In the genomic region with DNA sequence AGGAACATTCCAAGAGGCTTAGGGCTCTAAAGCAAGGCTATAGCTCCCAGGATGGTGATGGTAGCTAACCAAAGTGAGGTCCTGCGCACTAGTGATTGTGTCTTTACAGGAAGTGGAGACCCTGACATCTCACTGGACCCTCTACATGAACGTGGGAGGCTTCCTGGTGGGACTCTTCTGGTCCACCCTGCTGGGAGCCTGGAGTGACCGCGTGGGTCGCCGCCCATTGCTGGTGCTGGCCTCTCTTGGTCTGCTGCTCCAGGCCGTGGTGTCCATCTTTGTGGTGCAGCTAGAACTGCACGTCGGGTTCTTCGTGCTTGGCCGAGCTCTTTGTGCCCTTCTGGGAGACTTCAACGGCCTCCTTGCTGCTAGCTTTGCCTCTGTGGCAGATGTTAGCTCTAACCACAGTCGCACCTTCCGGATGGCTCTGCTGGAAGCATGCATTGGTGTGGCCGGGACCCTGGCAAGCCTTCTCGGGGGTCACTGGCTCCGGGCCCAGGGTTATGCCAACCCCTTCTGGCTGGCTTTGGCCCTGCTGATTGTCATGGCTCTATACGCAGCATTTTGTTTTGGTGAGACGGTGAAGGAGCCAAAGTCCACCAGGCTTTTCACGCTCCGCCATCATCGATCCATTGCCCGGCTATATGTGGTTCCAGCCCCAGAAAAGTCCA, we compare ENCODE assay signal across 8 mouse cellular contexts. TPM values are rescaled to one million over a fixed set of nuclear protein-coding genes. Genes with fewer than 3 reads are reported as not detected.
DNase-seq lines count a peak whose midpoint lies in the region; ATAC-seq lines count a peak whose summit lies in the region.

No protein-coding gene starts in this region.

- intact Hi-C loops in heart, postnatal 25 days (cut with DNase I), result no loop called here

- ATAC-seq in heart, embryonic 15.5 days (replicated peaks; ENCODE audit: insufficient number of reproducible peaks, insufficient read depth, low FRiP score, low read depth), result 0 out of 2 replicates have a peak, but pooled peaks have one; percentile 11
- peak; percentile 34; the same call in 1 of the 2 replicates for ATAC-seq in hindbrain, embryonic 16.5 days
- ATAC-seq in midbrain, embryonic 13.5 days, result peak; percentile 43

- peak overlapping the region; percentile 88 for H3K27ac ChIP-seq in heart, embryonic 15.5 days
- peak overlapping the region; percentile 94 for H3K27ac ChIP-seq in embryonic facial prominence, embryonic 10.5 days (replicated peaks)
- H3K27ac ChIP-seq in hindbrain, embryonic 16.5 days (ENCODE audit: low read depth, low read length), result peak overlapping the region; percentile 89
- no peak overlapping the region; the same call in none of the 2 replicates for H3K27ac ChIP-seq in midbrain, embryonic 13.5 days

- no peaks in the 10 kb centered on the region for H3K36me3 ChIP-seq in heart, embryonic 15.5 days
- peaks cover 6% of the 10 kb centered on the region for H3K36me3 ChIP-seq in embryonic facial prominence, embryonic 10.5 days (replicated peaks)
- H3K36me3 ChIP-seq in hindbrain, embryonic 16.5 days (ENCODE audit: control insufficient read depth, insufficient read depth, low read length), result no peaks in the 10 kb centered on the region
- H3K36me3 ChIP-seq in midbrain, embryonic 13.5 days, result peaks cover 10% of the 10 kb centered on the region

- no peaks in the 10 kb centered on the region for H3K9me3 ChIP-seq in heart, embryonic 15.5 days (replicated peaks)
- H3K9me3 ChIP-seq in embryonic facial prominence, embryonic 10.5 days, result peaks cover 5% of the 10 kb centered on the region; the same call in 1 of the 2 replicates
- no peaks in the 10 kb centered on the region for H3K9me3 ChIP-seq in hindbrain, embryonic 16.5 days (ENCODE audit: control insufficient read depth, low read length)
- no peaks in the 10 kb centered on the region for H3K9me3 ChIP-seq in midbrain, embryonic 13.5 days

- no peaks in the 10 kb centered on the region for H3K27me3 ChIP-seq in heart, embryonic 15.5 days
- H3K27me3 ChIP-seq in embryonic facial prominence, embryonic 10.5 days (replicated peaks; ENCODE audit: low read depth, poor library complexity, severe bottlenecking), result no peaks in the 10 kb centered on the region
- no peaks in the 10 kb centered on the region for H3K27me3 ChIP-seq in hindbrain, embryonic 16.5 days (replicated peaks; ENCODE audit: control insufficient read depth, insufficient read depth, low read length)
- H3K27me3 ChIP-seq in midbrain, embryonic 13.5 days, result no peaks in the 10 kb centered on the region

- H3K4me2 ChIP-seq in heart, embryonic 15.5 days, result peak overlapping the region; percentile 89
- peak overlapping the region; percentile 86 for H3K4me2 ChIP-seq in hindbrain, embryonic 16.5 days (ENCODE audit: low read length)
- peak overlapping the region; percentile 87 for H3K4me2 ChIP-seq in midbrain, embryonic 13.5 days (replicated peaks)

- peak overlapping the region; percentile 70 for H3K9ac ChIP-seq in heart, embryonic 15.5 days
- H3K9ac ChIP-seq in hindbrain, embryonic 16.5 days (ENCODE audit: low read depth, low read length), result peak overlapping the region; percentile 87
- peak overlapping the region; percentile 84 for H3K9ac ChIP-seq in midbrain, embryonic 13.5 days (replicated peaks)

- WGBS in heart, embryonic 15.5 days, result 70% methylated on average over 23 of the region's 23 CpGs
- 65% methylated on average over 23 of the region's 23 CpGs for WGBS in embryonic facial prominence, embryonic 10.5 days
- WGBS in hindbrain, embryonic 16.5 days, result 49% methylated on average over 23 of the region's 23 CpGs
- 53% methylated on average over 23 of the region's 23 CpGs for WGBS in midbrain, embryonic 13.5 days

- no peak for DNase-seq in heart, postnatal 25 days (ENCODE audit: low spot score)
- no peak for DNase-seq in embryonic facial prominence, embryonic 10.5 days (ENCODE audit: low spot score)
- no peak for DNase-seq in layer of hippocampus, adult 9-10 months (ENCODE audit: low spot score)
- no peak for DNase-seq in retina, embryonic 14.5 days (ENCODE audit: low spot score)
- no peak for DNase-seq in embryo, embryonic 10.5 days (ENCODE audit: low spot score)

- peak overlapping the region; percentile 67 for H3K4me3 ChIP-seq in heart, embryonic 15.5 days
- H3K4me3 ChIP-seq in embryonic facial prominence, embryonic 10.5 days, result peak overlapping the region; percentile 74
- peak overlapping the region; percentile 74 for H3K4me3 ChIP-seq in hindbrain, embryonic 16.5 days (ENCODE audit: low read length)
- H3K4me3 ChIP-seq in midbrain, embryonic 13.5 days (replicated peaks), result peak overlapping the region; percentile 77

- H3K4me1 ChIP-seq in heart, embryonic 15.5 days (replicated peaks), result peaks cover 14% of the 10 kb centered on the region
- peaks cover 29% of the 10 kb centered on the region for H3K4me1 ChIP-seq in embryonic facial prominence, embryonic 10.5 days
- peaks cover 16% of the 10 kb centered on the region for H3K4me1 ChIP-seq in hindbrain, embryonic 16.5 days (ENCODE audit: control insufficient read depth, insufficient read depth, low read depth, low read length)
- H3K4me1 ChIP-seq in midbrain, embryonic 13.5 days (replicated peaks), result peaks cover 15% of the 10 kb centered on the region

RNA-seq across cellular contexts. Expression of a gene that starts 0.9 kb away (rescaled TPM):
- 6.5 and 7.5 TPM in 2 replicates for polyA plus RNA-seq in heart, embryonic 15.5 days (2015; fragmentation: Nextera tagmentation; extraction: Ambion mirVana)
- total RNA-seq in heart, postnatal 25 days (2021), result 1 to 10 TPM; 1.4 to 2.3 TPM
- 14.9 and 18.4 TPM in 2 replicates for polyA plus RNA-seq in embryonic facial prominence, embryonic 10.5 days (2016; fragmentation: Nextera tagmentation; extraction: Ambion mirVana)
- polyA plus RNA-seq in hindbrain, embryonic 16.5 days (2015; fragmentation: Nextera tagmentation; extraction: Ambion mirVana), result 27.8 and 31.1 TPM in 2 replicates
- polyA plus RNA-seq in midbrain, embryonic 13.5 days (2015; fragmentation: Nextera tagmentation; extraction: Ambion mirVana), result 20.4 and 20.8 TPM in 2 replicates

RNA-seq across cellular contexts. Expression of a gene that starts 31.2 kb away (rescaled TPM):
- 0.15 and 0.60 TPM in 2 replicates for polyA plus RNA-seq in heart, embryonic 15.5 days (2015; fragmentation: Nextera tagmentation; extraction: Ambion mirVana)
- under 1 TPM; 0.34 to 0.39 TPM for total RNA-seq in heart, postnatal 25 days (2021)
- polyA plus RNA-seq in embryonic facial prominence, embryonic 10.5 days (2016; fragmentation: Nextera tagmentation; extraction: Ambion mirVana), result 5.0 and 6.0 TPM in 2 replicates
- 43.5 and 51.3 TPM in 2 replicates for polyA plus RNA-seq in hindbrain, embryonic 16.5 days (2015; fragmentation: Nextera tagmentation; extraction: Ambion mirVana)
- polyA plus RNA-seq in midbrain, embryonic 13.5 days (2015; fragmentation: Nextera tagmentation; extraction: Ambion mirVana), result 41.4 and 47.8 TPM in 2 replicates

RNA-seq across cellular contexts. Expression of a gene that starts 32.5 kb away (rescaled TPM):
- 1.3 and 4.7 TPM in 2 replicates for polyA plus RNA-seq in heart, embryonic 15.5 days (2015; fragmentation: Nextera tagmentation; extraction: Ambion mirVana)
- 10 to 100 TPM; 22.0 to 25.7 TPM for total RNA-seq in heart, postnatal 25 days (2021)
- polyA plus RNA-seq in embryonic facial prominence, embryonic 10.5 days (2016; fragmentation: Nextera tagmentation; extraction: Ambion mirVana), result 16.3 and 16.7 TPM in 2 replicates
- polyA plus RNA-seq in hindbrain, embryonic 16.5 days (2015; fragmentation: Nextera tagmentation; extraction: Ambion mirVana), result 150 and 176 TPM in 2 replicates
- polyA plus RNA-seq in midbrain, embryonic 13.5 days (2015; fragmentation: Nextera tagmentation; extraction: Ambion mirVana), result 109 and 138 TPM in 2 replicates

RNA-seq across cellular contexts. Expression of a gene that starts 36.9 kb away (rescaled TPM):
- not detected in 2 replicates for polyA plus RNA-seq in heart, embryonic 15.5 days (2015; fragmentation: Nextera tagmentation; extraction: Ambion mirVana)
- total RNA-seq in heart, postnatal 25 days (2021), result not detected
- polyA plus RNA-seq in embryonic facial prominence, embryonic 10.5 days (2016; fragmentation: Nextera tagmentation; extraction: Ambion mirVana), result not detected in 2 replicates
- polyA plus RNA-seq in hindbrain, embryonic 16.5 days (2015; fragmentation: Nextera tagmentation; extraction: Ambion mirVana), result 0.11 and 0.20 TPM in 2 replicates
- not detected in 2 replicates for polyA plus RNA-seq in midbrain, embryonic 13.5 days (2015; fragmentation: Nextera tagmentation; extraction: Ambion mirVana)

RNA-seq across cellular contexts. Expression of a gene that starts 44.4 kb away (rescaled TPM):
- 0.08 TPM in 1 of 2 replicates, not detected in the other for polyA plus RNA-seq in heart, embryonic 15.5 days (2015; fragmentation: Nextera tagmentation; extraction: Ambion mirVana)
- not detected for total RNA-seq in heart, postnatal 25 days (2021)
- not detected in 2 replicates for polyA plus RNA-seq in embryonic facial prominence, embryonic 10.5 days (2016; fragmentation: Nextera tagmentation; extraction: Ambion mirVana)
- not detected in 2 replicates for polyA plus RNA-seq in hindbrain, embryonic 16.5 days (2015; fragmentation: Nextera tagmentation; extraction: Ambion mirVana)
- not detected in 2 replicates for polyA plus RNA-seq in midbrain, embryonic 13.5 days (2015; fragmentation: Nextera tagmentation; extraction: Ambion mirVana)
